Mouse (Mus musculus): Measurements from ENCODE around the gene Runx2. TPM values are rescaled to one million over a fixed set of nuclear protein-coding genes. Genes with fewer than 3 reads are reported as not detected.

Gene Runx2
- polyA plus RNA-seq, 1 experiment from 2014 or later, result 1.0 TPM

DNA sequence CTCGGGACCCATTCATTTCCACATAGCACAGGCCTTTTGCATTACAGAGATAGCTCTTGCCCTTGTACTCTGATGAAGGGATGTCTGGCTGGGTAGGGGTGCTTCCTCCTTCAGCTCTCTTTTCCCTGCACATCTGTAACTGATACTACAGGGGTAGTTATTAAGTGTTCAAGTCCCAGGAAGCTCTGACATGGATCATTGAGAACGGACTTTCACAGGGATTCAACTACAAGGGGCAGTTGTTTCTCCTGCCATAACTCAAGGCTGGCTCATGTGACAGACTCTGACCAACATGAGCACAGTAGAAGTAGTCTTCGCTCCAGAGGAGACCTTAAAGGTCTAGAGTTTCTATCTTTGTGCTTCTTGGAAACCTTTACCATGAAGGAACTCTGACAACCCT is 226.1 kb downstream of the Runx2 start:
- Histone ChIP-seq H3K4me2 (replicated peaks; ENCODE audit: low read depth) (no peak overlapping the region), H3K27ac (ENCODE audit: low read depth, low read length) (no peak overlapping the region), H3K4me1 (replicated peaks; ENCODE audit: control insufficient read depth, insufficient read depth, low read length) (no peaks in the 10 kb centered on the region), H3K36me3 (ENCODE audit: control insufficient read depth, insufficient read depth) (no peaks in the 10 kb centered on the region), H3K9ac (ENCODE audit: low read depth, low read length) (no peak overlapping the region), H3K9me3 (ENCODE audit: control insufficient read depth) (no peaks in the 10 kb centered on the region), H3K27me3 (replicated peaks; ENCODE audit: control insufficient read depth, insufficient read depth, low read length) (no peaks in the 10 kb centered on the region), H3K4me3 (ENCODE audit: low read depth, low read length) (no peak overlapping the region)
- WGBS, result 78% methylated on average over 3 of the region's 3 CpGs
- ATAC-seq, result no peak
- no peak for TF ChIP-seq CTCF (IDR thresholded peaks at IDR 0.05; ENCODE audit: low read depth)

DNA sequence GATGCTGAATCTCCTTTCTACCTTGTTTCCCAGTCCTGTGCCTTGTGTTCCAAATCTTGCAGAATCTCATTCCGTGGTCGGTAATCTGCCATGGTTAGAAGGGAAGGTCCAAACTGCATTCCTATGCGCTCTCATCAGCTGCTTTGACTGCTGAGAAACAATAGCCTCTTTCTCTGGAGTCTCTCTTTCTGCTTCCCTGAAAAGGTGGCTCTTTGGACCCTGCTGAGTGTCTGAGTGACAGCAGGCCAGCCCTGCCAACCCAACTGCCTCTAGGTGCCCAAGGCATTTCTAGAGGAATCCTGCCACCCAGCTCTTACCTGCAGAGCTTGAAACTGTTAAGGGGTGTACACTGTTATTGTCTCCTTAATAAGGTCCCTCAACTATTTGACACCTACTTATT is 226.6 kb downstream of the Runx2 start:
- H3K4me3 ChIP-seq (ENCODE audit: low read depth, low read length), result no peak overlapping the region
- no peaks in the 10 kb centered on the region for H3K27me3 ChIP-seq (replicated peaks; ENCODE audit: control insufficient read depth, insufficient read depth, low read length)
- WGBS, result 38% methylated on average over 3 of the region's 3 CpGs
- ATAC-seq, result no peak
- no peak overlapping the region for H3K9ac ChIP-seq (ENCODE audit: low read depth, low read length)
- H3K4me1 ChIP-seq (replicated peaks; ENCODE audit: control insufficient read depth, insufficient read depth, low read length), result no peaks in the 10 kb centered on the region
- no peak overlapping the region for H3K27ac ChIP-seq (ENCODE audit: low read depth, low read length)
- H3K36me3 ChIP-seq (ENCODE audit: control insufficient read depth, insufficient read depth), result no peaks in the 10 kb centered on the region
- H3K9me3 ChIP-seq (ENCODE audit: control insufficient read depth), result no peaks in the 10 kb centered on the region
- no peak for TF ChIP-seq CTCF (IDR thresholded peaks at IDR 0.05; ENCODE audit: low read depth)
- H3K4me2 ChIP-seq (replicated peaks; ENCODE audit: low read depth), result no peak overlapping the region

GRCm38 (mm10) chr17:44586196-44586595 is 228.4 kb downstream of the Runx2 start:
- Histone ChIP-seq H3K4me2 (replicated peaks; ENCODE audit: low read depth) (no peak overlapping the region), H3K9me3 (ENCODE audit: control insufficient read depth) (no peaks in the 10 kb centered on the region), H3K27ac (ENCODE audit: low read depth, low read length) (no peak overlapping the region), H3K27me3 (replicated peaks; ENCODE audit: control insufficient read depth, insufficient read depth, low read length) (no peaks in the 10 kb centered on the region), H3K4me3 (ENCODE audit: low read depth, low read length) (no peak overlapping the region), H3K4me1 (replicated peaks; ENCODE audit: control insufficient read depth, insufficient read depth, low read length) (no peaks in the 10 kb centered on the region), H3K9ac (ENCODE audit: low read depth, low read length) (no peak overlapping the region), H3K36me3 (ENCODE audit: control insufficient read depth, insufficient read depth) (no peaks in the 10 kb centered on the region)
- ATAC-seq, result no peak
- WGBS, result 83% methylated on average over 3 of the region's 3 CpGs
- TF ChIP-seq CTCF (IDR thresholded peaks at IDR 0.05; ENCODE audit: low read depth), result no peak

GRCm38 (mm10) chr17:44584781-44585180 is 229.8 kb downstream of the Runx2 start:
- TF ChIP-seq CTCF (IDR thresholded peaks at IDR 0.05; ENCODE audit: low read depth), result no peak
- 68% methylated on average over 6 of the region's 6 CpGs for WGBS
- H3K27ac ChIP-seq (ENCODE audit: low read depth, low read length), result no peak overlapping the region
- no peaks in the 10 kb centered on the region for H3K36me3 ChIP-seq (ENCODE audit: control insufficient read depth, insufficient read depth)
- H3K4me1 ChIP-seq (replicated peaks; ENCODE audit: control insufficient read depth, insufficient read depth, low read length), result no peaks in the 10 kb centered on the region
- ATAC-seq, result no peak
- no peak overlapping the region for H3K9ac ChIP-seq (ENCODE audit: low read depth, low read length)
- H3K4me3 ChIP-seq (ENCODE audit: low read depth, low read length), result no peak overlapping the region
- H3K27me3 ChIP-seq (replicated peaks; ENCODE audit: control insufficient read depth, insufficient read depth, low read length), result no peaks in the 10 kb centered on the region
- H3K4me2 ChIP-seq (replicated peaks; ENCODE audit: low read depth), result no peak overlapping the region
- H3K9me3 ChIP-seq (ENCODE audit: control insufficient read depth), result no peaks in the 10 kb centered on the region

GRCm38 (mm10) chr17:44577791-44578190 is 236.8 kb downstream of the Runx2 start:
- Histone ChIP-seq H3K4me3 (ENCODE audit: low read depth, low read length) (no peak overlapping the region), H3K27ac (ENCODE audit: low read depth, low read length) (no peak overlapping the region), H3K36me3 (ENCODE audit: control insufficient read depth, insufficient read depth) (no peaks in the 10 kb centered on the region), H3K4me1 (replicated peaks; ENCODE audit: control insufficient read depth, insufficient read depth, low read length) (no peaks in the 10 kb centered on the region), H3K9ac (ENCODE audit: low read depth, low read length) (no peak overlapping the region), H3K9me3 (ENCODE audit: control insufficient read depth) (no peaks in the 10 kb centered on the region), H3K4me2 (replicated peaks; ENCODE audit: low read depth) (no peak overlapping the region), H3K27me3 (replicated peaks; ENCODE audit: control insufficient read depth, insufficient read depth, low read length) (no peaks in the 10 kb centered on the region)
- TF ChIP-seq CTCF (IDR thresholded peaks at IDR 0.05; ENCODE audit: low read depth), result no peak
- 32% methylated on average over 5 of the region's 5 CpGs for WGBS
- no peak for ATAC-seq

GRCm38 (mm10) chr17:44570899-44571298 is 243.7 kb downstream of the Runx2 start:
- no peak for TF ChIP-seq CTCF (IDR thresholded peaks at IDR 0.05; ENCODE audit: low read depth)
- H3K27me3 ChIP-seq (replicated peaks; ENCODE audit: control insufficient read depth, insufficient read depth, low read length), result no peaks in the 10 kb centered on the region

DNA sequence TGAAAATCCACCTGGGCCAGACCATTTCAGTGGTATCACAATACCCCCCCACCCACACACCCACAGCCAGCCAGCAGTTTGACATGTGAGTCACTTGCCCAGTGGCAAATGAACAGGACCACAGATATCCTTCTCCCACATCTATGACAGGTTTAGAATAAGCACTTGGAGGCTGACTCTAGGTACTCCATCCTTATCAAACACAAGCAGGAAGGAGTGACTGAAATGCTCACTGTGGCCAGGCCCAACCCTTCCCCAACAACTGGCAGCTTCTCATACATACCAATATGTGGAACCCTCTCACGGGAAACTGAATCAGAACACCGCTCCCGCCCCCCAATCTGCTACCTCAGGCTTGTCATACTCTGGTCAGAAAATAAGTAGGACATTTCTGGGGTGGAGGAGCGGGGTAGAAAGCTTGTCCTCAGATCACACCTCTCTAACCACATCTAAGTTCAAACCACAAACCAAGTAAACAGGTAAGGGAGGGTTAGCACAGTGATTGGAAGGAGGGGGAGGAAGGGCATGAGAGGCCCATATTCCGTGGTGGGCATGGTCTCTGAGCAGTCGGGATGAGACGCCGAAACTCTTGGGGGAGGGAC is 245.5 kb downstream of the Runx2 start:
- no peak overlapping the region for H3K4me3 ChIP-seq (ENCODE audit: low read depth, low read length)
- no peaks in the 10 kb centered on the region for H3K36me3 ChIP-seq (ENCODE audit: control insufficient read depth, insufficient read depth)
- H3K4me1 ChIP-seq (replicated peaks; ENCODE audit: control insufficient read depth, insufficient read depth, low read length), result no peaks in the 10 kb centered on the region
- H3K4me2 ChIP-seq (replicated peaks; ENCODE audit: low read depth), result no peak overlapping the region
- WGBS, result 80% methylated on average over 8 of the region's 8 CpGs
- no peak overlapping the region for H3K27ac ChIP-seq (ENCODE audit: low read depth, low read length)
- no peak for TF ChIP-seq CTCF (IDR thresholded peaks at IDR 0.05; ENCODE audit: low read depth)
- H3K9ac ChIP-seq (ENCODE audit: low read depth, low read length), result no peak overlapping the region
- no peak for ATAC-seq
- no peaks in the 10 kb centered on the region for H3K27me3 ChIP-seq (replicated peaks; ENCODE audit: control insufficient read depth, insufficient read depth, low read length)
- H3K9me3 ChIP-seq (ENCODE audit: control insufficient read depth), result no peaks in the 10 kb centered on the region

More at GRCm38 (mm10) chr17:44570899-44571298, 243.7 kb downstream of the Runx2 start:
- Histone ChIP-seq H3K9ac (ENCODE audit: low read depth, low read length) (no peak overlapping the region), H3K36me3 (ENCODE audit: control insufficient read depth, insufficient read depth) (no peaks in the 10 kb centered on the region), H3K4me2 (replicated peaks; ENCODE audit: low read depth) (no peak overlapping the region), H3K4me3 (ENCODE audit: low read depth, low read length) (no peak overlapping the region), H3K4me1 (replicated peaks; ENCODE audit: control insufficient read depth, insufficient read depth, low read length) (no peaks in the 10 kb centered on the region), H3K9me3 (ENCODE audit: control insufficient read depth) (no peaks in the 10 kb centered on the region), H3K27ac (ENCODE audit: low read depth, low read length) (no peak overlapping the region)
- WGBS, result 81% methylated on average over 5 of the region's 5 CpGs
- no peak for ATAC-seq
